Mouse (Mus musculus) heart, postnatal 10 days (tissue): ENCODE measurements at regions not wholly inside any gene's neighbourhood (a gene's known extent, or its start where the extent isn't known, plus 50 kb on each side); places are given as distances from the start of the nearest gene placed in this dataset.

Experiments used
- microRNA-seq, 2 experiments: library from miRNA; unstranded; fragments of <30 nt; microRNA quantifications; one replicate each; pipeline ENCODE4 v1.2.0; 2022

Small RNAs in the stretch of these regions (microRNA-seq; reads per million reads assigned to microRNA genes)
- 0 reads per million in 2 experiments for gene Gm24933
